Mouse (Mus musculus) kidney, adult 8-10 months (tissue): Measurements from ENCODE around the gene Ppm1l.
"Not testable (repeated sequence)": the region's sequence is repeated elsewhere in the genome, so short reads cannot be mapped to it uniquely, and the experiment has no call there.

Experiments
- DNase-seq, 2 experiments: peaks; one replicate each; pipeline ENCODE4 v3.0.0; 2022

Gene Ppm1l

GRCm38 (mm10) chr3:69373544-69374306, 57.1 kb downstream of the Ppm1l start:
- DNase-seq, result no peak

DNA sequence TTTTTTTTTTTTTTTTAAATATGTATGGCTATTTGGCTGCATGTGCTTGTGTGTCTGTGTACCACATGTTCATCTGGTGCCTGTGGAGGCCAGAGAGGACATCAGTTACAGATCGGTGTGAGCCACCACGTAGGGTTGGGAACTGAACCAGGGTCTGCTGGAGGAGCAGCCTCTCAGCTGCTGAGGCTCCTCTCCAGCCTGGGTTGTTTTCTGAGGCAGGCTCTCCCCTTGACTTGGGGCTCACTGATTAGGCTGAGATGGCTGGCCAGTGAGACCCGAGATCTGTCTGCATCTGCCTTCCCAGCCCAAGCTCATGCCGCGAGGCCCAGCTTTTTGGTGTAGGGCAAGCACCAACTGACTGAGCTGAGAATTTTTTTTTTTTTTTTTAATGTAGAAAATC, 57.9 kb downstream of the Ppm1l start:
- DNase-seq, result no peak

GRCm38 (mm10) chr3:69374983-69375382, 58.3 kb downstream of the Ppm1l start:
- DNase-seq, result no peak

GRCm38 (mm10) chr3:69381213-69381612, 64.6 kb downstream of the Ppm1l start:
- DNase-seq, result no peak

GRCm38 (mm10) chr3:69391834-69392233, 75.2 kb downstream of the Ppm1l start:
- not testable (repeated sequence) for DNase-seq

- no peak for DNase-seq
Observed at GRCm38 (mm10) chr3:69392298-69392697, 75.6 kb downstream of the Ppm1l start.

GRCm38 (mm10) chr3:69393079-69393478, 76.4 kb downstream of the Ppm1l start:
- DNase-seq, result no peak

- DNase-seq, result no peak
Observed at GRCm38 (mm10) chr3:69393991-69394390, 77.3 kb downstream of the Ppm1l start.

DNA sequence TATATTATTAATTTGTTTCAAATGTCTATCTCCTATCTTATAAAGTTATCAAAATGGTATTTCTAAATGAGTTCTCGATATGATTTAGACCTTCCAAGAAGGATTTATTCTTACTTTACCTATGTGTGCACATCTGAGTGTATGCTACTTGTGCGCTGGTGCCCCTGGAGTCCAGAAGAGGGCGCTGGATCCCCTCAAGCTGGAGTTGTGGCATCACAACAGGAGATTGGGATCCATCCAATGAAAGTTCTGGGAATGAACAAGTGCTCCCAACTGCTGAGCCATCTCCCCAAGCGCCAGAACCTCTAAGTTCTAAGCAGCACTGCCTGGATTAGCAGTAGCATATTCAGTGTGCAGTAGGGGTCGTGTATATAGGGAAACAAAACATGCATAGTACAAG, 78.4 kb downstream of the Ppm1l start:
- DNase-seq, result no peak

DNA sequence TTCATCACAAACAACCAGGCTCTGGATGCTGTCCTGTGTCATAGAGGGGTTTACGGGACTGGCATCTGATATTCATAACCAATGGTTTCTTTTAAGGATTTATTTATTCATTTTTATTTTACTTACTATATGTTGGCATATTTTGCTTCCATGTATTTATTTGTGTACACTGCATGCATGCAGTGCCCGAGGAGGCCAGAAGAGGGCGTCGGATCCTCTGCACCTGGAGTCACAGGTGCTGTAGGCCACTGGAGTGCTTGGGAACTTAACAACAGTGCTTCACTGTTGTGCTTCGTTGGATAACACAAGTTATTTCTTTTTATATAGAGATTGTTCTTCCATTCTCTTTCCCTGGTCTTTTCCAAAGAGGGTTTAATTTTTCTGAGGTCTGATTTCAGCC, 81.1 kb downstream of the Ppm1l start:
- DNase-seq, result no peak

GRCm38 (mm10) chr3:69399336-69399735, 82.7 kb downstream of the Ppm1l start:
- DNase-seq, result no peak

DNA sequence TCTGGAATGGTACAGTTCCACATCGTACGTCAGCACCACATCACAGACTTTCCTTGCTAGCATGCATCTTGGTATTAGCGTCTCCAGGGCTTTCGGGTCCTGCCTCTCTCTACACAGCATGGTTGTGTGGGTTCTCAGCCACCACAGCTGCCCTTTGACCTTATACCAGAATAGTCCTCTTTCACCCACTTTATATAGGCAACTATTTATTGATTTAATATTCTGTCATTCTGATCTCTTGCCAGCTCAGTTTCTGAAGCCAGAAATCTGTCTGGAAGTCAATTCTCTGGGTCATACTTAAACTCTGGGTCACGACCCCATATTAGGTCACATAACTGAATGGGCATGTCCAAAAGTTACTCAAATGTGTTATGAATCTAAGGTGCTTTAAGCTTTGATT, 86.5 kb downstream of the Ppm1l start:
- no peak for DNase-seq

DNA sequence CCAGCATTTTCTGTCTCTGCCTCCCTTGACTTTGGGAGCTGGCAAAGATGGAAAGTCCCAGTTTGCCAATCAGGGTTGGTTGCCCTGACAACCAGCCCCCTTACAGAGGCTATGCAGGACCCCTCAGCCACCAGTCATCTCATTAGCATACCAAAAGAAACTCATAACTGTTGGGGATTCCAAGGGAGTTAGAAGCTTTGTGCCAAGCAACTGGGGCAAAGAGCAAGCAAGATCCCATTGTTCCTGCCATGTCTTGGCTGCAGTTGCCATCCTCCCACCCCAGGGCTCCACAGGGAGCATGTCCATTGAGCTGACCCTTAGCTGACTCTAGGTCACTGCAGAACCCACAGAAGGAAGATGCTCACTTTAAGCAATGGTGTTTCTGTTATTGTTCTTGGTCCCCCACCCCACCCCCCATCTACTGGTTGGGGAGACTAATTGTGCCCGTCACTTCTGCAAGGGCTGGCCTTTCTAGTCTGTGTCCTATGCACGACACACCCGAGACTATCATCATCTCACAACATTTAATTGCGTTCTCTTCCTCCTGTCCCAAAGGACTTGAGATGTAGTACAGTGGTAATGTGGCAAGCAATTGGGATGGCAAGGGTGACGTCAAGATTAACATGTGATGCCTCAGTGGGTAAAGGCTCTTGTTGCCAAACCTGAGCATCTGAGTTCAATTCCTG, 89.7 kb downstream of the Ppm1l start:
- DNase-seq, result no peak

GRCm38 (mm10) chr3:69408064-69408463, 91.4 kb downstream of the Ppm1l start:
- no peak for DNase-seq

DNA sequence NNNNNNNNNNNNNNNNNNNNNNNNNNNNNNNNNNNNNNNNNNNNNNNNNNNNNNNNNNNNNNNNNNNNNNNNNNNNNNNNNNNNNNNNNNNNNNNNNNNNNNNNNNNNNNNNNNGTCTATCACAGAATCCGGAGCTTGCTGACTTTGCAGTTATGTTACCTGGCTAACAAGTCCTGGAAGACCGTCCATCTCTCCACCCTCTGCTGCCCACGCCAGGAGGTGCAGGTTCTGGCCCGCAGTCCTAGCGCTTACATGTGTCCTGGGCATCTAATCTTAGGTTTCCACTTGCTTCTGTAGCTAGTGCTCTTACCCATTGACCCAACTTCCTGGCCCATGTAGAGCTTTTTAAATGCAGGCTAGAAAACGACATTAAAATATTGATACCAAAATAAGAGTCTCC, 99.5 kb downstream of the Ppm1l start:
- DNase-seq, result no peak

- DNase-seq, result no peak
Observed at GRCm38 (mm10) chr3:69422741-69423140, 106.1 kb downstream of the Ppm1l start.

GRCm38 (mm10) chr3:69423371-69423770, 106.7 kb downstream of the Ppm1l start:
- DNase-seq, result no peak

DNA sequence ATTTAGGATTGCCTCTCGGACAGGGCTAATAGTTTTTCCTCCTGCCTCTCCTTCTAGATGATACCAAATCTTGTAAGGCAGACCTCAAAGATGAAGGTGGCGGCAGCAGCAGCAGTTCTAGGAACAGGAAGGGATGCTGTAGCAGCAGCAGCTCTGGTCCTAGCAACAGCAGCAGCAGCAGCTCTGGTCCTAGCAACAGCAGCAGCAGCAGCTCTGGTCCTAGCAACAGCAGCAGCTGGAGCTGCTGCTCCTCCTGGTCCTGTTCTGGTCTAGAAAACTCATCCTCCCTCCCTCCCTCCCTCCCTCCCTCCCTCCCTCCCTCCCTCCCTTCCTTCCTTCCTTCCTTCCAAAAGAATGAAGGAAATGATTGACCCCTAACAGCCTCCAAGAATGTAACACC, 108.1 kb downstream of the Ppm1l start:
- DNase-seq, result not testable (repeated sequence)

- no peak for DNase-seq
Observed at GRCm38 (mm10) chr3:69427259-69427658, 110.6 kb downstream of the Ppm1l start.

- no peak for DNase-seq
Observed at GRCm38 (mm10) chr3:69428221-69428620, 111.6 kb downstream of the Ppm1l start.

DNA sequence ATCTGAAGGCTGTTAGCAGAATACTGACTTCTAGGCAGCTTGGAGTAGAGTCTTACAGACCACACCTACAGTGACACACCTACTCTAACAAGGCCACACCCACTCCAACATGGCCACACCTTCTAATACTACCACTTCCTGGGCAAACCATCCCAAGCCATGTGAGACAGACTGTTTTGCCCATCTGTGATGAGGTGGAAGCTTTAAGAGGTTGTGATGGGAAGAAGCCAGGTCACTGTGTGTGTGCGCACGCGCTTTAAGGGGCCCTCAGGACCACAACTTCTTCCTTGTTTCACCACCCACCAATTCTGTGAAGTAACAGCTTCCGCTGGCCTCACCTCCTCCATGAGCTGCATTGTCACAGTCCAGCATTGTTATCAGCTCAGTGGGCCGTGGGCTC, 112.7 kb downstream of the Ppm1l start:
- DNase-seq, result no peak

GRCm38 (mm10) chr3:69433580-69433979, 116.9 kb downstream of the Ppm1l start:
- DNase-seq, result no peak

- DNase-seq, result no peak
Observed at GRCm38 (mm10) chr3:69438773-69439514, 122.3 kb downstream of the Ppm1l start.

GRCm38 (mm10) chr3:69440761-69441160, 124.1 kb downstream of the Ppm1l start:
- DNase-seq, result no peak
